Mouse (Mus musculus) brain, embryonic 14.5 days (tissue): ENCODE data around the gene Prss47.

Experiments
- CTCF ChIP-seq: fragments of 200-500 bp; IDR thresholded peaks from 2 replicates; pipeline ENCODE4 v1.5.1; 2012; ENCODE audit warnings: inconsistent platforms, mild to moderate bottlenecking, moderate library complexity, borderline replicate concordance; ENCODE audit not compliant: insufficient read depth, insufficient read length; ENCODE audit errors: extremely low read depth
- POLR2A ChIP-seq: fragments of 200-500 bp; IDR thresholded peaks from 2 replicates; pipeline ENCODE4 v1.6.1; 2012; ENCODE audit warnings: mild to moderate bottlenecking, inconsistent platforms, borderline replicate concordance; ENCODE audit not compliant: poor library complexity, insufficient read depth, insufficient read length, severe bottlenecking; ENCODE audit errors: extremely low read depth

GRCm38 (mm10) chr13:65035057-65035456, 17.5 kb downstream of the Prss47 start:
- TF ChIP-seq CTCF (no peak), POLR2A (no peak)
